Mouse (Mus musculus): ENCODE measurements at regions not wholly inside any gene's neighbourhood (a gene's known extent, or its start where the extent isn't known, plus 50 kb on each side); places are given as distances from the start of the nearest gene placed in this dataset.

- H3K27me3 ChIP-seq (ENCODE audit: insufficient read depth, low read length): no peaks in the 10 kb centered on the region
- peaks cover 18% of the 10 kb centered on the region for H3K9me3 ChIP-seq (ENCODE audit: low read length)
- H3K4me1 ChIP-seq (replicated peaks; ENCODE audit: low read depth, low read length): no peaks in the 10 kb centered on the region
- no peak for TF ChIP-seq NANOG (IDR thresholded peaks at IDR 0.05; ENCODE audit: borderline replicate concordance, low read length)
- no peak for TF ChIP-seq CTCF (conservative IDR thresholded peaks at IDR 0.05; ENCODE audit: low read length)
- no peak for TF ChIP-seq POU5F1 (IDR thresholded peaks at IDR 0.05; ENCODE audit: borderline replicate concordance, low read length)
- no peak overlapping the region for H3K4me3 ChIP-seq (replicated peaks; ENCODE audit: low read length)
- H3K36me3 ChIP-seq (ENCODE audit: insufficient read depth, low read length): no peaks in the 10 kb centered on the region
Measured at GRCm38 (mm10) chr15:5447707-5448496, 203.9 kb upstream of the Ptger4 start.

GRCm38 (mm10) chr15:5459083-5459482, 215.1 kb upstream of the Ptger4 start:
- Histone ChIP-seq H3K4me1 (replicated peaks; ENCODE audit: low read depth, low read length) (0 out of 2 replicates have a peak, but pooled peaks cover 2% of the 10 kb centered on the region), H3K27me3 (ENCODE audit: insufficient read depth, low read length) (no peaks in the 10 kb centered on the region), H3K9me3 (ENCODE audit: low read length) (peaks cover 8% of the 10 kb centered on the region), H3K4me3 (replicated peaks; ENCODE audit: low read length) (no peak overlapping the region), H3K36me3 (ENCODE audit: insufficient read depth, low read length) (no peaks in the 10 kb centered on the region)
- no peak for TF ChIP-seq CTCF (conservative IDR thresholded peaks at IDR 0.05; ENCODE audit: low read length)
- no peak for TF ChIP-seq POU5F1 (IDR thresholded peaks at IDR 0.05; ENCODE audit: borderline replicate concordance, low read length)
- no peak for TF ChIP-seq NANOG (IDR thresholded peaks at IDR 0.05; ENCODE audit: borderline replicate concordance, low read length)

- Histone ChIP-seq H3K36me3 (ENCODE audit: insufficient read depth, low read length) (no peaks in the 10 kb centered on the region), H3K27me3 (ENCODE audit: insufficient read depth, low read length) (no peaks in the 10 kb centered on the region), H3K4me1 (replicated peaks; ENCODE audit: low read depth, low read length) (0 out of 2 replicates have a peak, but pooled peaks cover 2% of the 10 kb centered on the region), H3K9me3 (ENCODE audit: low read length) (peaks cover 4% of the 10 kb centered on the region), H3K4me3 (replicated peaks; ENCODE audit: low read length) (no peak overlapping the region)
- TF ChIP-seq POU5F1 (IDR thresholded peaks at IDR 0.05; ENCODE audit: borderline replicate concordance, low read length) (no peak), CTCF (conservative IDR thresholded peaks at IDR 0.05; ENCODE audit: low read length) (no peak), NANOG (IDR thresholded peaks at IDR 0.05; ENCODE audit: borderline replicate concordance, low read length) (no peak)
Measured at GRCm38 (mm10) chr15:5459580-5459979, 215.6 kb upstream of the Ptger4 start.

- TF ChIP-seq CTCF (conservative IDR thresholded peaks at IDR 0.05; ENCODE audit: low read length) (no peak), POU5F1 (IDR thresholded peaks at IDR 0.05; ENCODE audit: borderline replicate concordance, low read length) (no peak)
- Histone ChIP-seq H3K4me3 (replicated peaks; ENCODE audit: low read length) (no peak overlapping the region), H3K36me3 (ENCODE audit: insufficient read depth, low read length) (no peaks in the 10 kb centered on the region), H3K4me1 (replicated peaks; ENCODE audit: low read depth, low read length) (0 out of 2 replicates have a peak, but pooled peaks cover 2% of the 10 kb centered on the region), H3K27me3 (ENCODE audit: insufficient read depth, low read length) (no peaks in the 10 kb centered on the region), H3K9me3 (ENCODE audit: low read length) (peaks cover 11% of the 10 kb centered on the region)
Measured at GRCm38 (mm10) chr15:5462651-5463050, 218.7 kb upstream of the Ptger4 start.

- Histone ChIP-seq H3K9me3 (ENCODE audit: low read length) (peaks cover 12% of the 10 kb centered on the region), H3K36me3 (ENCODE audit: insufficient read depth, low read length) (no peaks in the 10 kb centered on the region), H3K4me1 (replicated peaks; ENCODE audit: low read depth, low read length) (0 out of 2 replicates have a peak, but pooled peaks cover 2% of the 10 kb centered on the region), H3K4me3 (replicated peaks; ENCODE audit: low read length) (no peak overlapping the region), H3K27me3 (ENCODE audit: insufficient read depth, low read length) (no peaks in the 10 kb centered on the region)
- TF ChIP-seq POU5F1 (IDR thresholded peaks at IDR 0.05; ENCODE audit: borderline replicate concordance, low read length) (no peak), CTCF (conservative IDR thresholded peaks at IDR 0.05; ENCODE audit: low read length) (no peak), NANOG (IDR thresholded peaks at IDR 0.05; ENCODE audit: borderline replicate concordance, low read length) (no peak)
Measured at GRCm38 (mm10) chr15:5464732-5465131, 220.7 kb upstream of the Ptger4 start.

GRCm38 (mm10) chr15:5468535-5469073, 224.6 kb upstream of the Ptger4 start:
- TF ChIP-seq NANOG (IDR thresholded peaks at IDR 0.05; ENCODE audit: borderline replicate concordance, low read length): no peak
- TF ChIP-seq CTCF (conservative IDR thresholded peaks at IDR 0.05; ENCODE audit: low read length): no peak
- no peak for TF ChIP-seq POU5F1 (IDR thresholded peaks at IDR 0.05; ENCODE audit: borderline replicate concordance, low read length)
- H3K27me3 ChIP-seq (ENCODE audit: insufficient read depth, low read length): no peaks in the 10 kb centered on the region

GRCm38 (mm10) chr15:5475389-5475995, 231.5 kb upstream of the Ptger4 start:
- no peaks in the 10 kb centered on the region for H3K27me3 ChIP-seq (ENCODE audit: insufficient read depth, low read length)

More at GRCm38 (mm10) chr15:5468535-5469073, 224.6 kb upstream of the Ptger4 start:
- Histone ChIP-seq H3K4me3 (replicated peaks; ENCODE audit: low read length) (no peak overlapping the region), H3K9me3 (ENCODE audit: low read length) (peaks cover 12% of the 10 kb centered on the region), H3K4me1 (replicated peaks; ENCODE audit: low read depth, low read length) (no peaks in the 10 kb centered on the region), H3K36me3 (ENCODE audit: insufficient read depth, low read length) (no peaks in the 10 kb centered on the region)

GRCm38 (mm10) chr15:5493286-5493685, 249.3 kb upstream of the Ptger4 start:
- H3K4me3 ChIP-seq (replicated peaks; ENCODE audit: low read length): no peak overlapping the region
- no peaks in the 10 kb centered on the region for H3K4me1 ChIP-seq (replicated peaks; ENCODE audit: low read depth, low read length)
- TF ChIP-seq CTCF (conservative IDR thresholded peaks at IDR 0.05; ENCODE audit: low read length): no peak
- TF ChIP-seq NANOG (IDR thresholded peaks at IDR 0.05; ENCODE audit: borderline replicate concordance, low read length): no peak
- no peak for TF ChIP-seq POU5F1 (IDR thresholded peaks at IDR 0.05; ENCODE audit: borderline replicate concordance, low read length)
- H3K27me3 ChIP-seq (ENCODE audit: insufficient read depth, low read length): no peaks in the 10 kb centered on the region
- no peaks in the 10 kb centered on the region for H3K9me3 ChIP-seq (ENCODE audit: low read length)
- no peaks in the 10 kb centered on the region for H3K36me3 ChIP-seq (ENCODE audit: insufficient read depth, low read length)

More at GRCm38 (mm10) chr15:5475389-5475995, 231.5 kb upstream of the Ptger4 start:
- H3K4me3 ChIP-seq (replicated peaks; ENCODE audit: low read length): no peak overlapping the region
- no peaks in the 10 kb centered on the region for H3K9me3 ChIP-seq (ENCODE audit: low read length)
- no peak for TF ChIP-seq POU5F1 (IDR thresholded peaks at IDR 0.05; ENCODE audit: borderline replicate concordance, low read length)
- no peak for TF ChIP-seq NANOG (IDR thresholded peaks at IDR 0.05; ENCODE audit: borderline replicate concordance, low read length)
- no peak for TF ChIP-seq CTCF (conservative IDR thresholded peaks at IDR 0.05; ENCODE audit: low read length)
- no peaks in the 10 kb centered on the region for H3K4me1 ChIP-seq (replicated peaks; ENCODE audit: low read depth, low read length)
- H3K36me3 ChIP-seq (ENCODE audit: insufficient read depth, low read length): no peaks in the 10 kb centered on the region

All from E14TG2a.4 (cell line).